Mouse (Mus musculus) hindbrain, embryonic 14.5 days (tissue): ENCODE results near the gene P2rx4. TPM values are rescaled to one million over a fixed set of nuclear protein-coding genes. Genes with fewer than 3 reads are reported as not detected.

ENCODE experiments used
- ATAC-seq: fragments of 200-750 bp; cut with Nextera tagmentation; 2 replicates; pipeline ENCODE4 v1.8.0; 2017; ENCODE audit warnings: moderate number of reproducible peaks, mild to moderate bottlenecking, moderate TSS enrichment, moderate library complexity; ENCODE audit not compliant: low FRiP score
- DNase-seq: peaks from one replicate; pipeline ENCODE4 v3.0.0-alpha.2; 2015; ENCODE audit warnings: low spot score
- H3K27ac ChIP-seq: fragments of 300-500 bp; sonication (generic); 2 replicates; pipeline ENCODE4 v1.5.1; 2014; ENCODE audit warnings: mild to moderate bottlenecking, moderate library complexity
- H3K27me3 ChIP-seq: fragments of 300-500 bp; sonication (generic); 2 replicates; pipeline ENCODE4 v1.6.1; 2014; ENCODE audit warnings: mild to moderate bottlenecking, low read length, mixed read lengths; ENCODE audit not compliant: control insufficient read depth, insufficient read depth
- H3K36me3 ChIP-seq: fragments of 300-500 bp; sonication (generic); replicated peaks from 2 replicates; pipeline ENCODE4 v1.6.1; 2014; ENCODE audit not compliant: control insufficient read depth, insufficient read depth
- H3K4me1 ChIP-seq: fragments of 300-500 bp; sonication (generic); replicated peaks from 2 replicates; pipeline ENCODE4 v1.6.1; 2014; ENCODE audit warnings: antibody characterized with exemption, low read length, mixed read lengths; ENCODE audit not compliant: control insufficient read depth, insufficient read depth
- H3K4me2 ChIP-seq: fragments of 300-500 bp; sonication (generic); replicated peaks from 2 replicates; pipeline ENCODE4 v1.6.1; 2014; ENCODE audit warnings: mild to moderate bottlenecking, moderate library complexity
- H3K4me3 ChIP-seq: fragments of 300-500 bp; sonication (generic); replicated peaks from 2 replicates; pipeline ENCODE4 v1.5.1; 2014; ENCODE audit warnings: mild to moderate bottlenecking, low read length
- H3K9ac ChIP-seq: fragments of 300-500 bp; sonication (generic); 2 replicates; pipeline ENCODE4 v1.6.1; 2014
- H3K9me3 ChIP-seq: fragments of 300-500 bp; sonication (generic); 2 replicates; pipeline ENCODE4 v1.6.1; 2016; ENCODE audit warnings: low read length; ENCODE audit not compliant: control insufficient read depth
- WGBS: fragments of 180-500 bp; shearing (Covaris S2); extraction: QIAGEN DNeasy Blood & Tissue Kit; methylation state at CpG from one replicate; pipeline ENCODE4 v1.1.7; 2014; 5-methylcytosine and 5-hydroxymethylcytosine counted together
- polyA plus RNA-seq: library from polyadenylated mRNA; unstranded; fragments of >200 nt; fragmentation: Nextera tagmentation; extraction: Ambion mirVana; gene quantifications from 2 replicates; pipeline ENCODE4 v1.2.1, GENCODE M21; 2014

Gene P2rx4
- polyA plus RNA-seq, 1 experiment from 2014 or later: 14.8 TPM

DNA sequence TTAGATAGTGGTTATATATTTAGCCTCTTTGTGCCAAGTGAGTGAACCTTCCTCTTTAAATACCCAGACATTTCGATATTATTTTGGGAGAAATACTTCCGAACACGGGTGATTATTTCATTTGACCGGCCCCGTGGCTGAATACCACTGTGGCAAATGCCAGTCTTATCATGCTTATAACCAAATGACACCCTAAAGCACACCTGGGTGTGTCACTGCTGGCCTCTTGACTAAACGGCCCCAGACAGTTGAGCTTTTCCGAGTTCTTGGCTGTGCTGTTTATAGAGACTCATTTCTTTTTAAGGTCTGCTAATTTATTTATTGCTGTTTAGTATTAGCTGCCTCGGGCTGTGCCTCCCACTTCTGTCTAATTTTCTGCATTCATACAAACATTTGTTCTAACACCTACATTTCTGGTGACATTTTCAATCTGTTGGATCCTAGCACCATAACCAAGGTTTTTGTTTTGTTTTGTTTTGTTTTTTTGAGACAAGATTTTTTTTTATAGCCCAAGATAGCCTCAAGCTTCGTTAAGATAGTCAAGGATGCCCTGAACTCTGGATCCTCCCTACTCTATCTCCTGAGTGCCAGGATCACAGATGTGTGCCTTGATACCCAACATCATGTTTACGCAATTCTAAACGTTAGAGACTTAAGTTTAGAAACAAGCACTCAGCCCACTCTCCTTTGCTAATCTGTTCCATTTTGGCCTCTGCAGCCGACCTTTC, 7.1 kb upstream of the P2rx4 start:
- no peaks in the 10 kb centered on the region for H3K36me3 ChIP-seq
- H3K9me3 ChIP-seq: no peaks in the 10 kb centered on the region
- no peaks in the 10 kb centered on the region for H3K27me3 ChIP-seq
- no peak overlapping the region for H3K9ac ChIP-seq
- no peak for ATAC-seq
- 90% methylated on average over 12 of the region's 12 CpGs for WGBS
- H3K27ac ChIP-seq: no peak overlapping the region
- no peak overlapping the region for H3K4me2 ChIP-seq
- H3K4me1 ChIP-seq: 0 out of 2 replicates have a peak, but pooled peaks cover 4% of the 10 kb centered on the region
- H3K4me3 ChIP-seq: no peak overlapping the region
- no peak for DNase-seq

DNA sequence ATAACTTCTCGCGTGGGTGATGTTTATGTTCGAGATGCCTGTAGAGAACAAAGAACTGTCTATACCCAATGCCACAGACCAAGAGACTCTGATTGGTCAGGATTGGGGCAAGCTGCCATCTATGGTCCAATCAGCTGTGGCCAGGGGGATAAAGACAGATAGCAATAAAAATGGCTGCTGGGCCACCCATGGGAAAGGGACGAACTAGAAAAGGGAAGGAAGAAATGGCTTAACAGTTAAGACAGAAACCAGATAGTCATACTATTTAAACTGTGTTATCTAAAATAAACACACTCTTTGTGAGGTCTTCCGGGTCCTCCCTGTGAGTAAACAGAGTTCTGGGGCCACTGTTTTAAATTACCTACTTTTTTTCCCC, 6.5 kb upstream of the P2rx4 start:
- no peaks in the 10 kb centered on the region for H3K36me3 ChIP-seq
- ATAC-seq (no peak), DNase-seq (no peak)
- no peaks in the 10 kb centered on the region for H3K27me3 ChIP-seq
- H3K9ac ChIP-seq: no peak overlapping the region
- no peak overlapping the region for H3K4me3 ChIP-seq
- H3K4me1 ChIP-seq: 0 out of 2 replicates have a peak, but pooled peaks cover 4% of the 10 kb centered on the region
- no peaks in the 10 kb centered on the region for H3K9me3 ChIP-seq
- H3K4me2 ChIP-seq: no peak overlapping the region
- WGBS: 70% methylated on average over 5 of the region's 5 CpGs
- no peak overlapping the region for H3K27ac ChIP-seq

DNA sequence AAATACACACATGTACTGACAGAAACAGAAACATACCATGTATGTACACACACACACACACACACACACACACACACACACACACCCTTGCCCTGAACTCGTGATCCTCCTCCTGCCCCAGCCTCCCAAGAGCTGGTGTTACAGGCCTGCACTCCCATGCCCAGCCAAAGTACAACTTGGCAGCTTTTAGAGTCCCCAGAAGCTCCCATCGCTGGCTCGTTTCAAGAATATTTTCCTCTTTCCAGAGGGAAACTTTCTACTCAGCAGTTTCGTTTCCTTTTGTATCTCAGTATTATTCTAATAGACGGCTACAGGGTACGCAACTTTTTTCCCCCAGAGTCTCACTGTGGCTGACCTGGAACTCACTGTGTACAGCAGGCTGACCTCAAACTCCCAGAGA, 5.2 kb upstream of the P2rx4 start:
- Histone ChIP-seq H3K27me3 (no peaks in the 10 kb centered on the region), H3K4me3 (no peak overlapping the region), H3K9me3 (no peaks in the 10 kb centered on the region), H3K36me3 (no peaks in the 10 kb centered on the region), H3K9ac (no peak overlapping the region), H3K4me2 (no peak overlapping the region), H3K27ac (no peak overlapping the region), H3K4me1 (peaks cover 9% of the 10 kb centered on the region)
- WGBS: 80% methylated on average over 6 of the region's 6 CpGs
- no peak for ATAC-seq
- DNase-seq: no peak

DNA sequence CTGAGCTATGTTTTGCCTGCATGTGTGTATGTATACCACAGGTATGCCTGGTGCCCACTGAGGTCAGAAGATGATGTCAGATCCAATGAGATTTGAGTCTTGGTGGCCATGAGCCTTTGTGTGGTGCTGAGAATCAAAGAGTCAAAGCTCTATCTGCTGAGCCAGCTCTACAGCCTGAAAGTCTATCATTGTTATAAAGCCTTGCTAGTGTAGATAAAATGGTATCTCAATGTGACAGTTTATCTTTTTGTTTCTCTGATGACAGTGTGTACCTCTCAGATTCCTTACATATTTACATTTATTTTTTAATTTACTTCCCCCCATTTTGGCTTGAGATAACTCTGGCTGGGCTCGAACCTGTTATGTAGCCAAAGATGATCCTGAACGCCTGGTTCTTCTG, 3.8 kb upstream of the P2rx4 start:
- no peak overlapping the region for H3K4me3 ChIP-seq
- H3K27ac ChIP-seq: no peak overlapping the region
- DNase-seq (no peak), ATAC-seq (no peak)
- no peaks in the 10 kb centered on the region for H3K36me3 ChIP-seq
- no peak overlapping the region for H3K4me2 ChIP-seq
- H3K9ac ChIP-seq: no peak overlapping the region
- H3K27me3 ChIP-seq: no peaks in the 10 kb centered on the region
- H3K4me1 ChIP-seq: peaks cover 14% of the 10 kb centered on the region
- H3K9me3 ChIP-seq: no peaks in the 10 kb centered on the region
- WGBS: 79% methylated on average over 2 of the region's 2 CpGs

DNA sequence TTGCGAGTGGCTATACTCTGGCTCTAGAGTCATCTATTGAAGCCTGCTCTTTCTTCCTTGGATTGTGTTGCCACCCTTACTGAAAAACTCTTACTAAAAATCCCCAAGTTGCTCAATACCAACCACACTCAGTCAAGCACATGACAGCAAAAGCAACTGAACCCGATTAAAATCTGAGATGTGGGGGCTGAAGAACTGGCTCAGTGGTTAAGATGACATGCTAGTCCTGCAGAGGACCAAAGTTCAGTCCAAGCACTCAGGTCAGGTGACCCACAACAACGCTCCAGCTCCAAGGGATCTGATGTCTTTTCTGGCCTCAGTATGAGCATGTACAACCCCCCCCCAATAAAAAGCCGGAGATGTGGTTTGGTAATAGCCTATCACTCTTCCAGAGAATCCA, 2.8 kb upstream of the P2rx4 start:
- Histone ChIP-seq H3K27me3 (no peaks in the 10 kb centered on the region), H3K9me3 (no peaks in the 10 kb centered on the region), H3K27ac (no peak overlapping the region), H3K4me2 (no peak overlapping the region), H3K36me3 (no peaks in the 10 kb centered on the region), H3K4me3 (no peak overlapping the region), H3K9ac (no peak overlapping the region), H3K4me1 (peaks cover 15% of the 10 kb centered on the region)
- DNase-seq (no peak), ATAC-seq (no peak)
- 92% methylated on average over 4 of the region's 4 CpGs for WGBS

DNA sequence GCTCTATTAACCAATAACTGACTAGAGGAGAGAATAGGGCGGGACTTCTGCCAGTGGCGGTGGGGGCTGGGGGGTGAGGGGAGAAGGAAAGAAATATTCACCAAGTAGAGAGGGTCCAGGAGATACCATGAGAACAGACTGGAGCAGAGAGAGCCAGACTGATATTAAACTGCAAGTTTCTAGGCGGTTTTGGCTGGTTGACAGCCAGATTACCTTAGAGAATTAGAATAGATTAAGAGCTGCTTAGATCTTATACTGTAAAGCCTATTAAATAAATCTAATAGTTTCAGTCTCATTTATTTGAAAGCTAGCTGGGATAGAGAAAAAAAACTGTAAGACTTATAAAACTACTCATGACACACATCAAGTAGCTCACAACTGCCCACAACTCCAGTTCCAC, 2.2 kb upstream of the P2rx4 start:
- Histone ChIP-seq H3K9ac (no peak overlapping the region), H3K27ac (no peak overlapping the region), H3K9me3 (no peaks in the 10 kb centered on the region), H3K36me3 (no peaks in the 10 kb centered on the region), H3K4me3 (no peak overlapping the region), H3K27me3 (no peaks in the 10 kb centered on the region), H3K4me1 (peaks cover 15% of the 10 kb centered on the region), H3K4me2 (no peak overlapping the region)
- DNase-seq: peak; percentile 41
- ATAC-seq: no peak
- WGBS: 80% methylated on average over 3 of the region's 3 CpGs

DNA sequence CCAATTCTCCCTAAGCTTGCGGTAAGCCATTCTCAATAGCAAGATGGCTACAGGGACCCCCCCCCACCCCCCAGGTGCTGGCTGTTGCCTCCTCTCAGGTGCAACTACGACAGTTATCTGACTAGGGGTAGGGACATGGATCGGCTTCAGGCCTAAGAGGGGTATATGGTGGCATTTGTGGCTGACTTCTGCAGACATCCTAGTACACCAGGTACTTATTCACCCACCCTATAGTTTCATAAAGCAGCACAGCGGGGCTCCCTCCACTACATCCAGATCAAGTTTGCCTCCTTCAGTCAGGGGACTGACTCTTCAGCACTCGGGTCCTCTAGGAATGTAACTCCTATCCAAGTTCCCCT, 448 bp upstream of the P2rx4 start:
- Histone ChIP-seq H3K27me3 (no peaks in the 10 kb centered on the region), H3K4me1 (peaks cover 15% of the 10 kb centered on the region), H3K4me3 (peak overlapping the region; percentile 48), H3K9me3 (no peaks in the 10 kb centered on the region), H3K27ac (peak overlapping the region; percentile 83), H3K4me2 (peak overlapping the region; percentile 71), H3K9ac (peak overlapping the region; percentile 73), H3K36me3 (no peaks in the 10 kb centered on the region)
- no peak for DNase-seq
- 0 out of 2 replicates have a peak, but pooled peaks have one; percentile 7 for ATAC-seq
- WGBS: 40% methylated on average over 5 of the region's 5 CpGs

DNA sequence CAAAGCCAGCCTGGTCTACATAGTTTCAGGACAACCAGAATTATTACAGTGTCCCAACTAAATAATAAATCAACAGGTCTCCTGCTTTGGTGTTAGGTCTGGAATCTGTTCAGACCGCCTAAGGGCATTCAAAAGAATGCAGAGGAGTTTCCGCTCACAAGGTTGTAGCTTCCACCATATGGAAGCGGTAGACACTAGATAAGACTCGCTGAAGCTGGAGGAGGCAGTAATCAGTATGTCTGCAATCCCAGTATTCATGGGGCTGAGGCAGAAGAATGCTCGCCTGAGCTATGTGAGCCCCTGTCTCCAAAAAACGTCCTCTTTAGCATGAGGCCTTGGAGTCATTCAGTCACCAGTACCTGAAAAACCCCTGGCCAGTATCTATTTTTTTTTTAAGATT, 1.5 kb downstream of the P2rx4 start:
- DNase-seq: no peak
- no peak overlapping the region; the same call in 1 of the 2 replicates for H3K4me2 ChIP-seq
- no peak overlapping the region for H3K9ac ChIP-seq
- 86% methylated on average over 6 of the region's 6 CpGs for WGBS
- peaks cover 15% of the 10 kb centered on the region for H3K4me1 ChIP-seq
- H3K36me3 ChIP-seq: no peaks in the 10 kb centered on the region
- ATAC-seq: no peak
- no peak overlapping the region for H3K4me3 ChIP-seq
- H3K27me3 ChIP-seq: no peaks in the 10 kb centered on the region
- H3K27ac ChIP-seq: no peak overlapping the region
- H3K9me3 ChIP-seq: no peaks in the 10 kb centered on the region

DNA sequence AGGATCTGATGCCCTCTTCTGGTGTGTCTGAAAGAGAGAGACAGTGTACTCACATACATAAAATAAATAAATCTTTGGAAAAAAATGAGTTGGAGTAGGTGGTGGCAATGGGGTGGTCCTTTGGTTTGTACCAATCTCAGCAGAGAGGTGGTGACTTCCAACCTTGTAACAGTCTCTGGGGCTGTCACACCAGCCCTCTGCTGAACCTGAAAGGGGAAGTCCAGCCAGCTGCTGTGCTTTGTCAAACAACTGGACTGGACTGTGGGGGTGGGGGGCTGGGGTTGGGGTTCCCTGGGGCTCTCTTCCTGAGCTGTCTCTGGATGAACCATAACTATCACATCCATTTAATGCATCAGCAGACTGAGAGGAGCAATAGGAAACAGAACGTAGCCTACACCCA, 8.4 kb downstream of the P2rx4 start:
- Histone ChIP-seq H3K4me1 (no peaks in the 10 kb centered on the region), H3K36me3 (no peaks in the 10 kb centered on the region; the same call in 1 of the 2 replicates), H3K27me3 (no peaks in the 10 kb centered on the region), H3K4me2 (no peak overlapping the region), H3K27ac (no peak overlapping the region), H3K9ac (no peak overlapping the region), H3K9me3 (no peaks in the 10 kb centered on the region), H3K4me3 (no peak overlapping the region)
- DNase-seq (no peak), ATAC-seq (no peak)
- 83% methylated on average over 1 of the region's 1 CpGs for WGBS

DNA sequence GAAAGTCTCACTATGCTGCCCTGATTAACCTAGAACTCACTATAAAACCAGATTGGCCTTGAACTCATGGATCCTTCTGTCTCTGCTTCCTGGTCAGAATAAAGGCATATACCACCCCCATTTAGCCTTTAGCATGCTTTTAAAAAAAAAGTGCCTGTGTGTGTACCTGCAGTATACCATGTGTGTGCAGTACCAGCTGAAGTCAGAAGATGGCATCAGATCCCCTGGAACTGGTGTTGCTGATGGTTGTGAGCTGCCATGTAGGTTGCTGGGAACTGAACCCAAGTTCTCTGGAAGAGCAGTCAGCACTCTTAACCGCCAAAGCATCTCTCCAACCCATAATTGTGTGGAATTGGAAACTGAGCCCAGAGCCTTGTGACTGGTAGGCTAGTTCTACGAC, 9.4 kb downstream of the P2rx4 start:
- no peaks in the 10 kb centered on the region for H3K27me3 ChIP-seq
- WGBS: 96% methylated on average over 2 of the region's 2 CpGs

More for the DNA sequence above, 9.4 kb downstream of the P2rx4 start:
- DNase-seq: no peak
- Histone ChIP-seq H3K4me1 (no peaks in the 10 kb centered on the region), H3K9me3 (no peaks in the 10 kb centered on the region), H3K4me2 (no peak overlapping the region), H3K27ac (no peak overlapping the region), H3K9ac (no peak overlapping the region), H3K36me3 (no peaks in the 10 kb centered on the region; the same call in 1 of the 2 replicates), H3K4me3 (no peak overlapping the region)
- no peak for ATAC-seq
